ENCODE assay signal across 8 mouse cellular contexts in genomic region chr14:30591417-30591816, GRCm38 (mm10). TPM values are rescaled to one million over a fixed set of nuclear protein-coding genes. Genes with fewer than 3 reads are reported as not detected.
A peak's percentile ranks its signal among the peaks of the same experiment; 100 is the strongest.
DNase-seq lines count a peak whose midpoint lies in the region; ATAC-seq and TF ChIP-seq lines count a peak whose summit lies in the region.

No protein-coding gene starts in this region.

- 0 out of 2 replicates have a peak, but pooled peaks have one; percentile 17 for ATAC-seq in kidney, embryonic 16.5 days (ENCODE audit: low FRiP score, low TSS enrichment)
- ATAC-seq in liver, postnatal 0 days, result peak; percentile 40; the same call in 1 of the 2 replicates

- WGBS in kidney, embryonic 16.5 days, result 9% methylated on average over 6 of the region's 6 CpGs
- WGBS in liver, postnatal 0 days (ENCODE audit: insufficient replicate concordance), result 10% methylated on average over 6 of the region's 6 CpGs

- peak; percentile 57 for DNase-seq in R1 (ENCODE audit: low read depth, low spot score)
- peak; percentile 79 to 91 for DNase-seq in cerebellum, postnatal 4 days (ENCODE audit: low spot score in 2 of 2)
- peak; percentile 76 to 90 for DNase-seq in heart, adult 18-20 months
- DNase-seq in liver, postnatal 0 days, result peak; percentile 87
- peak; percentile 46 for DNase-seq in retina, postnatal 7 days (ENCODE audit: low read depth, low spot score)
- peak; percentile 71 for DNase-seq in urinary bladder, adult 2 months (ENCODE audit: low spot score)

- no peaks in the 10 kb centered on the region for H3K79me3 ChIP-seq in C2C12 (ENCODE audit: low read depth)

- H3K4me3 ChIP-seq in C2C12 (ENCODE audit: insufficient read depth, poor library complexity, severe bottlenecking), result no peak overlapping the region
- no peak overlapping the region for H3K4me3 ChIP-seq in kidney, embryonic 16.5 days (ENCODE audit: low read length)
- H3K4me3 ChIP-seq in liver, postnatal 0 days (ENCODE audit: low read depth, low read length), result no peak overlapping the region

- H3K27me3 ChIP-seq in C2C12 (ENCODE audit: control insufficient read depth, insufficient read depth, insufficient read length), result no peaks in the 10 kb centered on the region
- H3K27me3 ChIP-seq in kidney, embryonic 16.5 days (ENCODE audit: insufficient read depth, low read length), result no peaks in the 10 kb centered on the region
- no peaks in the 10 kb centered on the region for H3K27me3 ChIP-seq in liver, postnatal 0 days (ENCODE audit: insufficient read depth, low read length)

- H3K36me3 ChIP-seq in C2C12 (ENCODE audit: control insufficient read depth, insufficient read depth), result peaks cover 9% of the 10 kb centered on the region
- H3K36me3 ChIP-seq in kidney, embryonic 16.5 days (ENCODE audit: insufficient read depth, low read length), result peaks cover 7% of the 10 kb centered on the region
- H3K36me3 ChIP-seq in liver, postnatal 0 days (replicated peaks; ENCODE audit: insufficient read depth, low read length), result peaks cover 7% of the 10 kb centered on the region; the same call in 1 of the 2 replicates

- TF ChIP-seq CTCF in C2C12 (IDR thresholded peaks at IDR 0.05; ENCODE audit: control insufficient read depth, insufficient read depth, insufficient read length), result peak; percentile 95
- TF ChIP-seq CTCF in liver, postnatal 0 days (IDR thresholded peaks at IDR 0.05; ENCODE audit: low read depth), result peak; percentile 98

- H3K27ac ChIP-seq in kidney, embryonic 16.5 days (ENCODE audit: low read length), result no peak overlapping the region
- H3K27ac ChIP-seq in liver, postnatal 0 days (ENCODE audit: low read depth), result no peak overlapping the region

- H3K9ac ChIP-seq in kidney, embryonic 16.5 days (replicated peaks; ENCODE audit: low read length), result no peak overlapping the region
- H3K9ac ChIP-seq in liver, postnatal 0 days (replicated peaks), result no peak overlapping the region

- H3K4me1 ChIP-seq in kidney, embryonic 16.5 days (ENCODE audit: insufficient read depth, low read length), result no peaks in the 10 kb centered on the region; the same call in 1 of the 2 replicates
- peaks cover 10% of the 10 kb centered on the region for H3K4me1 ChIP-seq in liver, postnatal 0 days (ENCODE audit: insufficient read depth)

- H3K4me2 ChIP-seq in kidney, embryonic 16.5 days (replicated peaks; ENCODE audit: low read depth, low read length), result 0 out of 2 replicates have a peak overlapping the region, but pooled peaks have one; percentile 5
- no peak overlapping the region for H3K4me2 ChIP-seq in liver, postnatal 0 days (ENCODE audit: low read depth, low read length)

- H3ac ChIP-seq in C2C12 (ENCODE audit: control insufficient read depth, insufficient read length, low read depth), result no peak overlapping the region

- no peaks in the 10 kb centered on the region for H3K9me3 ChIP-seq in kidney, embryonic 16.5 days (ENCODE audit: low read length)
- H3K9me3 ChIP-seq in liver, postnatal 0 days (ENCODE audit: low read length), result no peaks in the 10 kb centered on the region

- H3K79me2 ChIP-seq in C2C12 (ENCODE audit: control insufficient read depth, insufficient read depth), result no peaks in the 10 kb centered on the region

- no peak for TF ChIP-seq EP300 in liver, postnatal 0 days (IDR thresholded peaks at IDR 0.05; ENCODE audit: low read depth)

TF ChIP-seq in C2C12, 6 proteins besides CTCF, POLR2A, EP300 and RAD21:
- TF ChIP-seq MYOD1 (IDR thresholded peaks at IDR 0.05; ENCODE audit: control insufficient read depth, insufficient read length, low read depth) (no peak), CEBPB (IDR thresholded peaks at IDR 0.05; ENCODE audit: low read depth) (no peak)

RNA-seq across cellular contexts. Expression of gene Prkcd, which starts 34.6 kb away (rescaled TPM):
- polyA plus RNA-seq in C2C12 (2012; fragmentation: generic; extraction: Trizol), result 29.3 TPM
- 10 to 100 TPM; 11.2 to 13.0 TPM for total RNA-seq in heart, adult 18-20 months (2021)
- polyA plus RNA-seq in kidney, embryonic 16.5 days (2015; fragmentation: Nextera tagmentation; extraction: Ambion mirVana), result 48.9 and 52.4 TPM in 2 replicates
- 16.7 and 17.8 TPM in 2 replicates for polyA plus RNA-seq in liver, postnatal 0 days (2015; fragmentation: Nextera tagmentation; extraction: Ambion mirVana)
- polyA plus RNA-seq in urinary bladder, adult 2 months (2012; rRNA removed), result 85.8 and 105 TPM in 2 replicates

RNA-seq across cellular contexts. Expression of gene Tkt, which starts 43.3 kb away (rescaled TPM):
- 86.5 TPM for polyA plus RNA-seq in C2C12 (2012; fragmentation: generic; extraction: Trizol)
- 100 to 1,000 TPM in 1 of 2 experiments, 10 to 100 TPM in 1; 32.6 to 146 TPM for total RNA-seq in heart, adult 18-20 months (2021)
- polyA plus RNA-seq in kidney, embryonic 16.5 days (2015; fragmentation: Nextera tagmentation; extraction: Ambion mirVana), result 314 TPM in 2 replicates
- 96.6 and 110 TPM in 2 replicates for polyA plus RNA-seq in liver, postnatal 0 days (2015; fragmentation: Nextera tagmentation; extraction: Ambion mirVana)
- 137 and 145 TPM in 2 replicates for polyA plus RNA-seq in urinary bladder, adult 2 months (2012; rRNA removed)
